Mouse (Mus musculus) myocyte (in vitro differentiated cells): ENCODE data around the gene Commd1.

ENCODE experiments used
- E2F4 ChIP-seq: IDR thresholded peaks from one replicate; pipeline ENCODE4 v1.6.1; 2011; ENCODE audit warnings: mild to moderate bottlenecking, control low read depth, moderate library complexity; ENCODE audit not compliant: insufficient read depth
- MAX ChIP-seq: IDR thresholded peaks from one replicate; pipeline ENCODE4 v1.6.1; 2011; ENCODE audit warnings: low read depth, mild to moderate bottlenecking, control low read depth
- MYOD1 ChIP-seq, 3 experiments: IDR thresholded peaks; one replicate each; pipeline ENCODE4 v1.6.1; 2011; ENCODE audit warnings: control low read depth in 2 of 3, low read depth in 2 of 3, mild to moderate bottlenecking in 2 of 3, moderate library complexity in 1 of 3; ENCODE audit not compliant: insufficient read length in 2 of 3, control insufficient read depth in 1 of 3
- MYOG ChIP-seq, 3 experiments: IDR thresholded peaks; one replicate each; pipeline ENCODE4 v1.6.1; 2011; ENCODE audit warnings: control low read depth in 2 of 3, low read depth in 2 of 3, mild to moderate bottlenecking in 2 of 3; ENCODE audit not compliant: insufficient read length in 2 of 3, control insufficient read depth in 1 of 3, insufficient read depth in 1 of 3
- POLR2A ChIP-seq: IDR thresholded peaks from one replicate; pipeline ENCODE4 v1.6.1; 2011; ENCODE audit warnings: low read depth, mild to moderate bottlenecking, control low read depth, moderate library complexity; ENCODE audit not compliant: insufficient read length
- POLR2AphosphoS2 ChIP-seq: IDR thresholded peaks from one replicate; pipeline ENCODE4 v1.6.1; 2011; ENCODE audit warnings: low read depth, control low read depth; ENCODE audit not compliant: insufficient read length
- TCF12 ChIP-seq: IDR thresholded peaks from one replicate; pipeline ENCODE4 v1.6.1; 2011; ENCODE audit warnings: mild to moderate bottlenecking, control low read depth; ENCODE audit not compliant: poor library complexity, insufficient read depth, severe bottlenecking
- TCF3 ChIP-seq: IDR thresholded peaks from one replicate; pipeline ENCODE4 v1.6.1; 2011; ENCODE audit warnings: low read depth, control low read depth; ENCODE audit not compliant: insufficient read length
- USF1 ChIP-seq: IDR thresholded peaks from one replicate; pipeline ENCODE4 v1.6.1; 2011; ENCODE audit warnings: low read depth, mild to moderate bottlenecking, control low read depth, moderate library complexity

GRCm38 (mm10) chr11:22879645-22880044, 102.5 kb downstream of the Commd1 start:
- TF ChIP-seq POLR2A (no peak), POLR2AphosphoS2 (no peak), MYOD1 (IDR thresholded peaks at IDR 0.05; ENCODE audit: control insufficient read depth in 1 of 3, insufficient read length in 2 of 3, low read depth in 2 of 3) (no peak), USF1 (no peak), MYOG (IDR thresholded peaks at IDR 0.05; ENCODE audit: control insufficient read depth in 1 of 3, insufficient read depth in 1 of 3, insufficient read length in 2 of 3, low read depth in 2 of 3) (no peak), E2F4 (no peak), MAX (no peak), TCF12 (no peak), TCF3 (no peak)
